Mouse (Mus musculus) hindbrain, embryonic 11.5 days (tissue): ENCODE results near the gene Srp68. TPM values are rescaled to one million over a fixed set of nuclear protein-coding genes. Genes with fewer than 3 reads are reported as not detected.

Source experiments
- ATAC-seq: fragments of 200-750 bp; cut with Nextera tagmentation; 2 replicates; pipeline ENCODE4 v1.8.0; 2017; ENCODE audit warnings: mild to moderate bottlenecking, moderate TSS enrichment, moderate library complexity; ENCODE audit not compliant: low FRiP score
- DNase-seq: peaks from one replicate; pipeline ENCODE4 v3.0.0-alpha.2; 2015; ENCODE audit warnings: low spot score
- H3K27ac ChIP-seq: fragments of 300-500 bp; sonication (generic); 2 replicates; pipeline ENCODE4 v1.5.1; 2014; ENCODE audit warnings: mild to moderate bottlenecking, low read depth, low read length
- H3K27me3 ChIP-seq: fragments of 300-500 bp; sonication (generic); 2 replicates; pipeline ENCODE4 v1.6.1; 2014; ENCODE audit warnings: mild to moderate bottlenecking, low read length, moderate library complexity, mixed read lengths; ENCODE audit not compliant: control insufficient read depth, insufficient read depth
- H3K36me3 ChIP-seq: fragments of 300-500 bp; sonication (generic); 2 replicates; pipeline ENCODE4 v1.6.1; 2014; ENCODE audit warnings: mild to moderate bottlenecking, low read length, moderate library complexity, mixed read lengths; ENCODE audit not compliant: control insufficient read depth, insufficient read depth
- H3K4me1 ChIP-seq: fragments of 300-500 bp; sonication (generic); replicated peaks from 2 replicates; pipeline ENCODE4 v1.6.1; 2014; ENCODE audit warnings: low read length, mixed read lengths; ENCODE audit not compliant: control insufficient read depth, insufficient read depth
- H3K4me2 ChIP-seq: fragments of 300-500 bp; sonication (generic); replicated peaks from 2 replicates; pipeline ENCODE4 v1.6.1; 2014; ENCODE audit warnings: mild to moderate bottlenecking, low read depth, low read length
- H3K4me3 ChIP-seq: fragments of 300-500 bp; sonication (generic); 2 replicates; pipeline ENCODE4 v1.5.1; 2014; ENCODE audit warnings: low read depth, low read length
- H3K9ac ChIP-seq: fragments of 300-500 bp; sonication (generic); 2 replicates; pipeline ENCODE4 v1.6.1; 2014; ENCODE audit warnings: low read depth, low read length
- H3K9me3 ChIP-seq: fragments of 300-500 bp; sonication (generic); 2 replicates; pipeline ENCODE4 v1.6.1; 2016; ENCODE audit warnings: low read length; ENCODE audit not compliant: control insufficient read depth
- WGBS: fragments of 180-500 bp; shearing (Covaris S2); extraction: QIAGEN DNeasy Blood & Tissue Kit; methylation state at CpG from one replicate; pipeline ENCODE4 v1.1.7; 2014; 5-methylcytosine and 5-hydroxymethylcytosine counted together
- polyA plus RNA-seq: library from polyadenylated mRNA; unstranded; fragments of >200 nt; fragmentation: Nextera tagmentation; extraction: Ambion mirVana; gene quantifications from 2 replicates; pipeline ENCODE4 v1.2.1, GENCODE M21; 2014

The Srp68 gene
- polyA plus RNA-seq, 1 experiment from 2014 or later = 74.0 TPM

GRCm38 (mm10) chr11:116228699-116229098 lies 45.3 kb downstream of the Srp68 start:
- WGBS = 83% methylated on average over 4 of the region's 4 CpGs
- no peak for ATAC-seq
- H3K4me2 ChIP-seq = no peak overlapping the region
- H3K4me3 ChIP-seq = no peak overlapping the region
- no peaks in the 10 kb centered on the region for H3K36me3 ChIP-seq
- H3K27ac ChIP-seq = no peak overlapping the region
- no peak for DNase-seq
- no peaks in the 10 kb centered on the region for H3K9me3 ChIP-seq
- no peak overlapping the region for H3K9ac ChIP-seq
- H3K27me3 ChIP-seq = peaks cover 14% of the 10 kb centered on the region
- H3K4me1 ChIP-seq = 0 out of 2 replicates have a peak, but pooled peaks cover 3% of the 10 kb centered on the region

DNA sequence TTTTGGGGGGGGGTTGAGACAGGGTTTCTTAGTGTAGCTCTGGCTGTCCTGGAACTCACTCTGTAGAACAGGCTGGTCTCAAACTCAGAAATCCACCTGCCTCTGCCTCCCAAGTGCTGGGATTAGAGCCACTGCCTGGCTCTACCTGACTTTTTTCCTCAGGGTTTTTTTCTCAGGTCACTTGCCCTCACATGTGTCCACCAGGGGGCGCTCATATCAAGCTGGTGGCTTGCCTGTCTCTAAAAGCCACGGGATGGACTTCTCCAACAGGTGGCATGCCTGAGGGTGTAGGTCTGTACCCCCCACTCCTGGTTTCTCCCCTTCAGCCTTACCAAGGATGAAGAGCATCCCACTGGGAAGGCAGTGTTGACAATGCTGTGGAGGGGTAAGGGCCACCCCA lies 47.6 kb downstream of the Srp68 start:
- peaks cover 32% of the 10 kb centered on the region for H3K27me3 ChIP-seq
- no peak overlapping the region for H3K4me2 ChIP-seq
- no peak overlapping the region for H3K4me3 ChIP-seq
- H3K36me3 ChIP-seq = no peaks in the 10 kb centered on the region
- DNase-seq (peak; percentile 88), ATAC-seq (no peak)
- H3K27ac ChIP-seq = no peak overlapping the region
- no peak overlapping the region for H3K9ac ChIP-seq
- 0 out of 2 replicates have a peak, but pooled peaks cover 3% of the 10 kb centered on the region for H3K4me1 ChIP-seq
- WGBS = 4% methylated on average over 2 of the region's 2 CpGs
- H3K9me3 ChIP-seq = 0 out of 2 replicates have a peak, but pooled peaks cover 4% of the 10 kb centered on the region

GRCm38 (mm10) chr11:116222740-116223059 lies 51.3 kb downstream of the Srp68 start:
- ATAC-seq = no peak
- H3K27me3 ChIP-seq = peaks cover 41% of the 10 kb centered on the region
- DNase-seq = no peak
- peak overlapping the region; percentile 51 for H3K4me2 ChIP-seq
- no peaks in the 10 kb centered on the region for H3K36me3 ChIP-seq
- H3K9me3 ChIP-seq = 0 out of 2 replicates have a peak, but pooled peaks cover 4% of the 10 kb centered on the region
- no peak overlapping the region for H3K27ac ChIP-seq
- no peak overlapping the region for H3K9ac ChIP-seq
- H3K4me3 ChIP-seq = peak overlapping the region; percentile 29
- 16% methylated on average over 23 of the region's 23 CpGs for WGBS
- 0 out of 2 replicates have a peak, but pooled peaks cover 2% of the 10 kb centered on the region for H3K4me1 ChIP-seq

DNA sequence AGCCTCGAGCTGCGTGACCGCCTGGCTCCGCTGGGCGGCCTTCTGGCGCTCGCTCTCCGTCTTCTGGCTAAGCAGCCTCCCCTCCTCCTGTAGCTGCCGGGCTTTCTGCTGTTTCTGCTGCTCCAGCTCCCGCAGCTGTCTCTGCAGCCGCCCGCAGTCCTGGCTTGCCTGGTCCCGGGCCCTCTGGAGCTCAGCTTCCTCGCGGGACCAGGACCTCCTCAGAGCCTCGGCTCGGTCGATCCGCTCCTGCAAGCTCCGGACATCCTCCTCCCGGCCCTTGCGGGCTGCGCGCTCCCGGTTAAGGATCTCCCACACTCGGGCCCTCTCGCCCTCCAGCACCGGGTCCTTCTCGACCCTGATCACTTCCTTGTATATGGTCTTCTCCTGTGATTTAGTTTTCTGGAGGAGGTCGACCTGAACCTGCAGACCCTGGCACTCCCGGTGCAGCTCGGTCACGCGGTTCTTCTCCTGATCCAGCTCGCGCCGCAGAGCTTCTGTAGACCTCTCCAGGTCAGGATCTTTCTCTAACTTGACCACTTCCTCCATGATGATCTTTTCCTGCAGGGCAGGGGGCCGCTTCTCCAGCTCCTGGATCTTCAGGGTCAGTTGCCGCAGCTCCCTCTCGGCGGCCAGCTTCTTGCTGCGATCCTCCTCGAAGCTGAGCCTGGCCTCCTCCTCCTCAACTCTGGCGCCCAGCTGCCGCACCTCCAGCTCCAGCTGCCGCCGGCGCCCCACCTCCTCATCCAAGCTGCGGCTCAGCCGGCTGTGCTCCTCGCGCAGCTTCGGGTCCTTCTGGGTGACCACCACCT lies 51.9 kb downstream of the Srp68 start:
- Histone ChIP-seq H3K4me3 (peak overlapping the region; percentile 29), H3K27ac (no peak overlapping the region), H3K4me2 (peak overlapping the region; percentile 51), H3K36me3 (no peaks in the 10 kb centered on the region), H3K9me3 (0 out of 2 replicates have a peak, but pooled peaks cover 4% of the 10 kb centered on the region), H3K4me1 (0 out of 2 replicates have a peak, but pooled peaks cover 2% of the 10 kb centered on the region), H3K27me3 (peaks cover 41% of the 10 kb centered on the region), H3K9ac (no peak overlapping the region)
- ATAC-seq = no peak
- DNase-seq = peak; percentile 53
- 12% methylated on average over 53 of the region's 53 CpGs for WGBS

- 15% methylated on average over 4 of the region's 4 CpGs for WGBS
- Histone ChIP-seq H3K27me3 (peaks cover 38% of the 10 kb centered on the region), H3K4me3 (no peak overlapping the region), H3K9me3 (0 out of 2 replicates have a peak, but pooled peaks cover 4% of the 10 kb centered on the region), H3K4me1 (0 out of 2 replicates have a peak, but pooled peaks cover 2% of the 10 kb centered on the region), H3K27ac (no peak overlapping the region), H3K9ac (no peak overlapping the region), H3K36me3 (no peaks in the 10 kb centered on the region), H3K4me2 (no peak overlapping the region)
- DNase-seq (peak; percentile 79), ATAC-seq (no peak)
Observed at GRCm38 (mm10) chr11:116219885-116220284, 54.1 kb downstream of the Srp68 start.

DNA sequence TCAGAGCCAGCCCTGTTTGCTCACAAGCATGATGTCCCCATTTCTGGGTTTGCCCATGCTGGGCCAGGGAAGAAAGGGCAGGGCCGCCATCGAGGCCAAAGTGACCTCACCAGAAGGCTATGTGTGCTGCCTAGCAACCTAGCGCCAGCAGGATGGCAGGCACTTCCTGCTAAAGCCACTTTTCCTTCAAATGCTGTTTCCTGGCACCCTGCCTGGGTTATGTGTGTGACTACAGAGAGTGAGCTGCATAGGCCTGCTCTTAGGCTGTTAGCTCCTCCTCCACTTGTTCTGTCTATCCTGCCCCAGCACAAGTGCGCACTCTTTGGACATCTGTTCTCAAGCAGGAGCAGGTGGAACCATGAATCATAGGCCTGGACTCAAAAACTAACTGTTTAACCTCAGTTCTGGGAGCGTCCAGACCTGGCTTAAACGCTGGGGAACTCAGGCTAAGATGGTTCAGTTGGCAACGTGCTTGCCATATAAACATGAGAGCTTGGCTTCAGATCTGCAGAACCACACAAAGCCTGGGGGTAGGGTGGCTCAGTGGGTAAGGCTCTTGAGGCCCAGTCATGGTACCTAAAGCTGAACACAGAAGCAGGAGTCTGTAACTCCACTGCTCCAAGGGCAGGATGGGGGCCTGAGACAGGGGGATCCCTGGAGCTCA lies 55.1 kb downstream of the Srp68 start:
- H3K9ac ChIP-seq = no peak overlapping the region
- ATAC-seq = no peak

GRCm38 (mm10) chr11:116218263-116218662 lies 55.8 kb downstream of the Srp68 start:
- Histone ChIP-seq H3K27ac (no peak overlapping the region), H3K36me3 (no peaks in the 10 kb centered on the region), H3K4me2 (no peak overlapping the region), H3K9ac (no peak overlapping the region), H3K27me3 (peaks cover 27% of the 10 kb centered on the region), H3K9me3 (0 out of 2 replicates have a peak, but pooled peaks cover 4% of the 10 kb centered on the region), H3K4me3 (no peak overlapping the region), H3K4me1 (0 out of 2 replicates have a peak, but pooled peaks cover 2% of the 10 kb centered on the region)
- WGBS = 89% methylated on average over 2 of the region's 2 CpGs
- ATAC-seq = no peak
- DNase-seq = no peak

More for the DNA sequence above, 55.1 kb downstream of the Srp68 start:
- 72% methylated on average over 7 of the region's 7 CpGs for WGBS
- DNase-seq = peak; percentile 34
- H3K4me2 ChIP-seq = no peak overlapping the region
- H3K4me1 ChIP-seq = 0 out of 2 replicates have a peak, but pooled peaks cover 2% of the 10 kb centered on the region
- no peak overlapping the region for H3K27ac ChIP-seq
- H3K9me3 ChIP-seq = 0 out of 2 replicates have a peak, but pooled peaks cover 4% of the 10 kb centered on the region
- no peaks in the 10 kb centered on the region for H3K36me3 ChIP-seq
- no peak overlapping the region for H3K4me3 ChIP-seq
- peaks cover 33% of the 10 kb centered on the region for H3K27me3 ChIP-seq

- H3K4me3 ChIP-seq = no peak overlapping the region
- H3K27ac ChIP-seq = no peak overlapping the region
- peaks cover 11% of the 10 kb centered on the region for H3K27me3 ChIP-seq
- DNase-seq (no peak), ATAC-seq (no peak)
- no peak overlapping the region for H3K9ac ChIP-seq
- H3K4me2 ChIP-seq = no peak overlapping the region
- H3K36me3 ChIP-seq = no peaks in the 10 kb centered on the region
- H3K9me3 ChIP-seq = 0 out of 2 replicates have a peak, but pooled peaks cover under 1% of the 10 kb centered on the region
- H3K4me1 ChIP-seq = 0 out of 2 replicates have a peak, but pooled peaks cover 2% of the 10 kb centered on the region
- WGBS = 82% methylated on average over 11 of the region's 11 CpGs
Observed at GRCm38 (mm10) chr11:116216549-116216948, 57.5 kb downstream of the Srp68 start.
